Mouse (Mus musculus): Measurements from ENCODE around the gene Snx8.
"Not testable (repeated sequence)": the region's sequence is repeated elsewhere in the genome, so short reads cannot be mapped to it uniquely, and the experiment has no call there.

The Snx8 gene

GRCm38 (mm10) chr5:140383559-140383958, 5.5 kb downstream of the Snx8 start:
- no peak for DNase-seq

GRCm38 (mm10) chr5:140382688-140383087, 6.4 kb downstream of the Snx8 start:
- no peak for DNase-seq

DNA sequence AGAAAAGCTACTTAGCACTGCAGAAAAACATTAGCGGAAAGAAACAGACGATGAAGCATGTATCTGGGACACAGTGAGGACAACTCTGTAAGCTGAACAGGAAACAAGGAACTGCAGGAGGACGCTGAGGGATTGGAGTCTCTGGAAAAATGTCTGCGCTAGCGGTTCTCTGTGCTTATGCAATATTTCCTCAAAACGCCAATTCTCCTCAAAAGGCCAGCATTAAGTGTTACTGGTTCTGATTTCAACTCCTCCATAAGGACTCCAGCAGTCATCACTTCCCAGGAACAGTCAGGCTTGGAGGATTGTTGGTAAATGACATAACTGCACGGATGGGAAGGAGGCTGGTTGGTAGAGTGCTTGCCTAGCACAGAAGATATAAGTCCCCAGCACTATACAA, 7.9 kb downstream of the Snx8 start:
- DNase-seq: peak; percentile 20

- DNase-seq: no peak
Measured at GRCm38 (mm10) chr5:140379299-140379698, 9.8 kb downstream of the Snx8 start.

DNA sequence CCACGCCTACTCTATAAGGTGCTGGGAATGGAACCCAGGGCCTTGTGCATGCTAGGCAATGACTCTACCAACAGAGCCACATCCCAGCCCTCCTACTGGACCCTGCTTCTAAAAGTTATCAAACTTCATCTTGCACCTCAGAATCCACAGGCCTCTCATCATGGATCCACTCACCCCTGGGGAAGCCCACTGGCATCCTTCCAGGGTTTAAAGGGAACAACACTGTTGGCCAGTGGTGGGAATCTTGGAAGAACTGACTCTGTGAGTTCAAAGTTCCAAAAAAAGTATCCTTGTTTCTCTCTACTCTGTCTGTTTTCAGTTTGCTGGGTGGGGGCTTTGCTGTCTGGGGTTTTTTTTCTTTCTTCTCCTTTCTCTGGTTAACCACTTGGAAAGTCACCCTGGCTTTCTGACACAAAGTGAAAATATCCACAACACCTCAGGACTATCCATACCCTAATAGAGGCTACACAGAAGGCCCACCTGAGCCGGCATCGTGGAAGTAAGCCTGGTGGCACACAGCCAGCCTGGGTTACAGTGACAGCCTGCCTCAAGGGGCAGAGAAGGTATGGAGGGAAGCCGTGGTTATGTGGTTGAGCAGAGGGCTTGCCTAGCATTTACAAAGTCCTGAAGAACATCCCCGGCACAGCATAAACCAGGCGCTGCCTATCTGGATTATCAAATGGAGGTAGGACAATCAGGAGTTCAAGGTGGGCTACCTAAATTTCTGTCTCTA, 10.8 kb downstream of the Snx8 start:
- DNase-seq: no peak

DNA sequence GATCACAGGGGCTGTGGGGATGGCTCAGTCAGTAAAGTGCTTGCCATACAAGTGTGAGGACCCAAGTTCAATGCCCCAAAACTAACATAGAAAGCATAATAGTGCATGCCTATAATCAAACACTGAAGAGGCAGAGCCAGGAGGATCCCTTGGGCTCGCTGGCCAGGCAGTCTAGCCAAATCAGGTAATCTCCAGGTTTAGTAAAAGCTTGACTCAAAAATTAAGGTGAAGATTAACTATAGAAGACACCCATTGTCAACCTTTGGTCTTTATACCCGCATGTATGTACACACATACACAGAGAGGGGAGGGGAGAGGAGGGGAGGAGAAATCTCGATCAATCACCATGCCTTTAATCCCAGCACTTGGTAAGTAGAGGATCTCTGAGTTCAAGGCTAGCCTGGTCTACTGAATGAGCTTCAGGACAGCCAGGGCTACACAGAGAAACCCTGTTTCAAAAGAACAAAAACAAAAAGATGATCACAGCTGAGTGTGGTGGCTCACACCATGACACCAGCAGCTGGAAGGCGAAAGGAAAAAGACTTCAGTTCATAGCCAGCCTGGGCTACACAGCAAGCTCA, 13.7 kb downstream of the Snx8 start:
- DNase-seq: no peak

DNA sequence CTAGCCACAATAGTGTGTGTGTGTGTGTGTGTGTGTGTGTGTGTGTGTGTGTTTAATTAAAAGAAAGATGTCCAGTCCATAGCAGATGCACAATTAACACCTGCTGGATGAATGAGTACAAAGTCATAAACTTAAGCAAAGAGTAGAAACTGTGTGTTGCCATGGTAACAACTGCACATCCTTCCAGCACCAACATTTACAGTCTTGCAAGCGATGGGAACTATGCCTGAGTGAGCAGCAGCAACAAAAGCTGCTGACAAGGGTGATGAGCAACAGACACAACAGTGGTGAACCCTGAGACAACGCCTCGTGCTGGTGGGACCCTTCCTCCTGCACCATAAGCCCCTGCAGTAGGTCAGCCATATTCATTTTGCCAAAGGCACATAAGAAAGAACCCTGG, 14.8 kb downstream of the Snx8 start:
- DNase-seq: no peak

DNA sequence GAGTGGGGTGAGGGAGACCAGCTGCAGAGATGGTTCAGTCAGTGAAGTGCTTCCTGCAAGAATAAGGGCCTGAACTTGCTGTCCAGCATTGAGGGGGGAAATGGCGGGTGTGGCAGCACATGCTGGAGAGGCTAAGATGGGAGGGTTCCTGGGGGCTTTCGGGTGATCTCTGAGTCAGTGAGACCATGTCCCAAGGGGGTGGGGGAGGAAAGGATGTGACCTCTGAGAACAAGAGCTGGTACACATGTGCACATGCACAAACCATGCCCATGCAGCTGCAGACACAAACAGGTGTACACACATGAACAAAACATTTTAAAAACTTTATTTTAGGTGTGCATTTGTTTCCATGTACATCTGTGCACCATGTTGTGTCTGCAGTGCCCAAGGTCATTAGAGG, 15.4 kb downstream of the Snx8 start:
- no peak for DNase-seq

- DNase-seq: no peak
Measured at GRCm38 (mm10) chr5:140371671-140372070, 17.4 kb downstream of the Snx8 start.

DNA sequence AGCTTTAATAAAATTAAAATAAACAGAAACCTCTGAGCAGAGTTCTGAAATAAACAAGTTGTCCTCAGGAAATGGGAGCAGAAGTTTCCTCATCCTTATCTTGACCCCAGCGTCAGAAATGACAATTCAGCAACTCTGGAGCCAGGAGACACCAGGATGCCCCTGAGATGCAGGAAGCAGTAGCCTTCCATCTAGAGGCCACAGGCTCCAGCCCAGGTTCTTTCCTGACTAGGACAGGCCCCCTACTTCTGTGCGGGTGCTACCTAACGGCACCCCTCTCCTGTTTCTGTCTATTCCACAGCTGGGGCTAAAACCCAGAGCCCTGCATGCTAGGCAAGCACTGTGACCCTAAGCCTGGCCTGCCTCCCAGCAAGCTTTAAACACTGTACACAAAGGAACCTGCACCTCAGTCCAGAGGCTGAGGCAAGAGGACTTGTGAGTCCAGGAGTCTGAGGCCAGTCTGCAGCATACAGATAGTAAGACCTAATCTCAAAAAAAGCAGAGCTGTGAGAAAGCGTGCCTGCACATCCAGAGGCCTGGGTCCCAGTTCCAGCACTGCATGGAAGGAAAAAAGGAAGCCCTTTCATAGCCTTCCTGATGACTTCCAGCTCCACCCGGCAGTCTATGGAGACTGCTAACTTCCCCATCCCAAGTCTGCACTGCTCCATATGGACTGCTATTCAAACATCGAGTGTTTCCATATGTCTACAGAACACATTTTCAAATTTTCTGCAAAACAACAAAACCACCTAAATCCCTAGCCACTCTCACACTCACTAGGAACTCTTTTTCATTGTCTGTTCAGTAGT, 18.4 kb downstream of the Snx8 start:
- DNase-seq: peak; percentile 31

- no peak for DNase-seq
Measured at GRCm38 (mm10) chr5:140369466-140369865, 19.6 kb downstream of the Snx8 start.

DNA sequence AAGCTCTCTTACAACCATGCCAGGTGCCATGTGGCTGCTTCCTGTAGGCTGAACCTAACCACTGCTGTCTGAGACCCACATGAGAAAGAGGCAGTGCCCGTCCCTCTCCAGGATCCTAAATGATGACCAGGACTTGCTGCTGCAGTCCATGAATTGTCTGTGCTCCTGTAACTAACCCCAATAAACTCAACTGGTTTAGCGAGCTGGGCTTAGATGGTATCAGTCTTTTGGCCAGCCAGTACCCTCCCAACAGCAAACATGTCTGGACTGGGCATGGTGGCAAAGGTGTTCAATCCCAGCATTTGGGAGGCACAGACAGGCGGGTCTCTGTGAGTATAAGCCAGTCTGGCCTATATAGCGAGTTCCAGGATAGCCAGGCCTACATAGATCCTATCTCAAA, 20.1 kb downstream of the Snx8 start:
- no peak for DNase-seq

GRCm38 (mm10) chr5:140368126-140368525, 20.9 kb downstream of the Snx8 start:
- DNase-seq: not testable (repeated sequence)

- no peak for DNase-seq
Measured at GRCm38 (mm10) chr5:140364415-140364814, 24.6 kb downstream of the Snx8 start.

- no peak for DNase-seq
Measured at GRCm38 (mm10) chr5:140359930-140360674, 29.0 kb downstream of the Snx8 start.

DNA sequence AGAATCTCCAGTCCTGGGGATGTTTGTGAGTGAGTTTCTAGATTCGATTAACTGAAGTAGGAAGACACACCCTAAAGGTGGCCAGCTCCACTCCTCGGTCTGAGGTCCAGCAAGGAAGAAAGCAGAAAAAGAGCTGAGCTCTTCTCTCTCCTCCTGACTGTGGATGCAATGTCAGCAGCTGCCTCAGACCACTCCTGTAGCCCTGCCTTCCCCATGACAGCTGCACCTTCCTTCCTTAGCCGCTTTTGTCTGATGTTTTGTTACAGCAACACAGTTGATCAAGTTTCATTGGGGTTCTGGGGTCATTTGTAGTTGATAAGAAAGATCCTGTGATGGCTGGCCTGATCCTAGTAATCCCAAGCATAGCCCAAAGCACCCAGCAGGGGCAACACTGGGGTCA, 31.6 kb downstream of the Snx8 start:
- DNase-seq: no peak

GRCm38 (mm10) chr5:140355934-140356333, 33.1 kb downstream of the Snx8 start:
- DNase-seq: no peak

DNA sequence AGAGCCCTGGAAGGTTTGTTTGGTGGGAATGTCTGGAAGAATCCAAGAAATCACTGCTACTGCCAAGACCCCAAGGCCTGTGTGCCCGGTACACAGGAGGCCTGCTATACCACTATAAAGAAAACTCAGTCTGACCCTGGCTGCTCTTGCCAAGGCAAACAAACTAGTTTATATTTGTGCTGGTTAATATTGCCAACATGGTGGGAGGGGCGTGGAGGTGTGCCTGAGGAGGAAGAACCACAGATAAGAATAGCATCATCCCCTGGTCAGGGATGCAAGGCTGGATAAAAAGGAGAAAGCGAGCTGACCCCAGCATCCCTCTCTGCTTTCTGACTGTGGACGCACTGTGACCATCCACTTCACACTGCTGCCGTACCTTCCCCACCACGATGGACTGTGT, 36.7 kb downstream of the Snx8 start:
- DNase-seq: no peak

- no peak for DNase-seq
Measured at GRCm38 (mm10) chr5:140350731-140351497, 38.1 kb downstream of the Snx8 start.

GRCm38 (mm10) chr5:140349882-140350281, 39.2 kb downstream of the Snx8 start:
- no peak for DNase-seq

DNA sequence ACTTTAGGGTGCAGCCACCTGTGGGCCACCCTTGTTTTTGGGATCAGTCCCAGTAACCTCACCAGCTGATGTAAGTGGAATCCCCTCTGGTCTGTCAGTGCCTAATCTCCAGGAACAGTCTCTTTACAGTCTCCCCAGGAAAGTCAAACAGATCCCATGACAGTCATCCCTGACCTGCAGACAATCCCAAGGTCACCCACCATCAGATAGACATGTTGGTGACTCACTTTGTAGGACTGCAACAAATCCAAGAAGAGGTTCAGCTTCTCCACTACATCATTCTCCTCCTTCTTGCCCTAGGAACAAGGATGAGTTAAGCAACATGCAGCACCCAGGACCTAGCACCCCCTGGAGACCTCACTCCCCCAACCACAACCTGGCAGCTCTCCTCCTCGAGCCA, 43.0 kb downstream of the Snx8 start:
- DNase-seq: no peak

DNA sequence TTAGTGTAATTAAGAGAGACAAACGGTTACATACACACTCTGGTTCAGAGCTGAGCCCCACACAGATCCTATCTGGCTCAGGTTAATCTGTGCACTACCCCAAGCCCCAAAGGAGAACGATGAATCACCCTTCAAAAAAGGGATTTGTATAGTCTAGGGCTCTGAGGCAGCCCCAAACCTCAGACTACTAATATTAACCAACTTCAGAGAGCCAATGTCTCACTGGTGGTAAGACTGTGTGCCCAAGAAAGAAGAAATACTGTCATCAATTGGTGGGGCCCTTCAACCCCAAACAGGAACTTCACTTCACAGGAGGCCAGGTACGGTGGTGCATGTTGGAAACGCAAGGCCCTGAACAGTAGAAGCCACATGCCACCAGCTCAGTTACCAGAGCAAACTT, 43.8 kb downstream of the Snx8 start:
- DNase-seq: no peak

DNA sequence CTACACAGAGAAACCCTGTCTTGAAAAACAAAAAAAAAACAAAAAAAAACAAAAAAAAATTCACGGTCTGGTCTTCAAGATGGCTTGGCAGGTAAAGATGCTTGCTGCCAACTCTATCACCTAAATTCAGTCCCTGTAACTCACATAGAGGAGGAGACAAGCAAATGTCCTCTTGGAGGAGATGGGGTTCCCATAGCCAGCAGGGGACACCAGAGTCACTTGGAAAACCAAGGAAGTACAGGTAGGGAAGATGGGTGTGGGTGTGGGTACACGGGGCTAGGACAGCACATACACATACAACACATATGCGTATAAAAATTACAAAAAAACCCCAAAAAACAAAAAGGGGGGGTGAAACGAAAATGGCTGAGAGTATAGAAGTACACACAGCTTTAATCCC, 46.2 kb downstream of the Snx8 start:
- no peak for DNase-seq

All from lung, postnatal 14 days (tissue).